9 mouse cellular contexts compared by ENCODE assay signal in genomic region chr2:75563253-75563913, GRCm38 (mm10).
DNase-seq lines count a peak whose midpoint lies in the region; ATAC-seq and TF ChIP-seq lines count a peak whose summit lies in the region.
"Had no signal": no experiment of that assay in that cellular context is flagged by ENCODE, and none has a peak within 500 bp of the region (broad histone marks: within the 10 kb centered on the region; RNA-seq: fewer than 3 reads in every experiment).

No protein-coding gene starts in this region.

- H3K4me1 ChIP-seq in midbrain, postnatal 0 days (ENCODE audit: insufficient read depth, low read length): no peaks in the 10 kb centered on the region
- H3K4me1 ChIP-seq in midbrain, embryonic 11.5 days (ENCODE audit: control insufficient read depth, insufficient read depth, low read length): no peaks in the 10 kb centered on the region
- H3K4me1 ChIP-seq in lung, postnatal 0 days (ENCODE audit: insufficient read depth, low read depth, low read length): no peaks in the 10 kb centered on the region

- no peaks in the 10 kb centered on the region for H3K27me3 ChIP-seq in midbrain, postnatal 0 days (ENCODE audit: insufficient read depth, low read length)
- H3K27me3 ChIP-seq in midbrain, embryonic 11.5 days (ENCODE audit: control insufficient read depth, insufficient read depth, low read length): no peaks in the 10 kb centered on the region
- no peaks in the 10 kb centered on the region for H3K27me3 ChIP-seq in lung, postnatal 0 days (replicated peaks; ENCODE audit: insufficient read depth, low read length)

- no peak overlapping the region for H3K4me2 ChIP-seq in midbrain, postnatal 0 days (ENCODE audit: low read depth, low read length, poor library complexity, severe bottlenecking)
- H3K4me2 ChIP-seq in midbrain, embryonic 11.5 days: no peak overlapping the region
- H3K4me2 ChIP-seq in lung, postnatal 0 days (replicated peaks; ENCODE audit: low read depth, low read length): no peak overlapping the region
- H3K4me2 ChIP-seq: hindbrain, embryonic 14.5 days had no signal

- peak; percentile 32 for TF ChIP-seq CTCF in midbrain, postnatal 0 days (IDR thresholded peaks at IDR 0.05)
- TF ChIP-seq CTCF in lung, postnatal 0 days (IDR thresholded peaks at IDR 0.05): peak; percentile 60

- WGBS in midbrain, postnatal 0 days: 64% methylated on average over 9 of the region's 9 CpGs
- 59% methylated on average over 9 of the region's 9 CpGs for WGBS in midbrain, embryonic 11.5 days
- WGBS in lung, postnatal 0 days: 48% methylated on average over 9 of the region's 9 CpGs

- no peak for ATAC-seq in midbrain, postnatal 0 days (ENCODE audit: low FRiP score)
- no peak for ATAC-seq in midbrain, embryonic 11.5 days (ENCODE audit: low FRiP score)
- peak; percentile 57 for ATAC-seq in lung, postnatal 0 days

- no peak for DNase-seq in midbrain, postnatal 0 days (ENCODE audit: low spot score)
- DNase-seq in midbrain, embryonic 11.5 days (ENCODE audit: low spot score, missing footprints): no peak
- peak; percentile 53 for DNase-seq in c-Kit-positive CD71-negative TER-119-negative erythroid progenitor cells, embryonic 14.5 days (ENCODE audit: low read depth)
- peak; percentile 34 for DNase-seq in lung, postnatal 0 days (ENCODE audit: low spot score)
- DNase-seq in thymus, postnatal 36 days: peak; percentile 26 to 55
- no peak for DNase-seq in urinary bladder, postnatal 14 days (ENCODE audit: low spot score)
- no peak for DNase-seq in embryo, embryonic 9.5 days (ENCODE audit: extremely low spot score)
- no peak for DNase-seq in cerebellum, adult 18-20 months

- no peak for TF ChIP-seq EP300 in lung, postnatal 0 days (IDR thresholded peaks at IDR 0.05)

- H3K36me3 ChIP-seq in midbrain, postnatal 0 days (ENCODE audit: insufficient read depth, low read length): no peaks in the 10 kb centered on the region
- H3K36me3 ChIP-seq in midbrain, embryonic 11.5 days (ENCODE audit: control insufficient read depth, insufficient read depth, low read length): no peaks in the 10 kb centered on the region
- no peaks in the 10 kb centered on the region for H3K36me3 ChIP-seq in lung, postnatal 0 days (ENCODE audit: insufficient read depth, low read length)

- H3K4me3 ChIP-seq in midbrain, postnatal 0 days (ENCODE audit: low read depth, low read length): no peak overlapping the region
- H3K4me3 ChIP-seq in midbrain, embryonic 11.5 days (ENCODE audit: low read depth, low read length): no peak overlapping the region
- no peak overlapping the region for H3K4me3 ChIP-seq in lung, postnatal 0 days (ENCODE audit: low read depth, low read length)

- H3K27ac ChIP-seq in midbrain, postnatal 0 days (ENCODE audit: low read depth, low read length): no peak overlapping the region
- H3K27ac ChIP-seq in midbrain, embryonic 11.5 days (ENCODE audit: low read depth, low read length): no peak overlapping the region
- H3K27ac ChIP-seq in lung, postnatal 0 days (ENCODE audit: low read length): no peak overlapping the region
- H3K27ac ChIP-seq: hindbrain, embryonic 14.5 days had no signal

- H3K9ac ChIP-seq in midbrain, postnatal 0 days (replicated peaks; ENCODE audit: low read length, poor library complexity, severe bottlenecking): no peak overlapping the region
- no peak overlapping the region for H3K9ac ChIP-seq in midbrain, embryonic 11.5 days (ENCODE audit: low read length)
- H3K9ac ChIP-seq in lung, postnatal 0 days (replicated peaks; ENCODE audit: low read depth): no peak overlapping the region
- H3K9ac ChIP-seq: hindbrain, embryonic 14.5 days had no signal

- H3K9me3 ChIP-seq in midbrain, postnatal 0 days (ENCODE audit: low read length): no peaks in the 10 kb centered on the region
- H3K9me3 ChIP-seq in midbrain, embryonic 11.5 days (ENCODE audit: control insufficient read depth, low read length): no peaks in the 10 kb centered on the region
- no peaks in the 10 kb centered on the region for H3K9me3 ChIP-seq in lung, postnatal 0 days (ENCODE audit: low read length)

Comparison
In these comparisons a context has a peak if more than half of its experiments do, and no peak if none do; other contexts are left out.
1. DNase-seq: peak in c-Kit-positive CD71-negative TER-119-negative erythroid progenitor cells, embryonic 14.5 days (single experiment), lung, postnatal 0 days (single experiment) and thymus, postnatal 36 days (2 of 2); none in midbrain, postnatal 0 days (single experiment), midbrain, embryonic 11.5 days (single experiment), urinary bladder, postnatal 14 days (single experiment), embryo, embryonic 9.5 days (single experiment) and cerebellum, adult 18-20 months (0 of 2).